Comparison of ENCODE assay signal across 18 mouse cellular contexts in the genomic region with DNA sequence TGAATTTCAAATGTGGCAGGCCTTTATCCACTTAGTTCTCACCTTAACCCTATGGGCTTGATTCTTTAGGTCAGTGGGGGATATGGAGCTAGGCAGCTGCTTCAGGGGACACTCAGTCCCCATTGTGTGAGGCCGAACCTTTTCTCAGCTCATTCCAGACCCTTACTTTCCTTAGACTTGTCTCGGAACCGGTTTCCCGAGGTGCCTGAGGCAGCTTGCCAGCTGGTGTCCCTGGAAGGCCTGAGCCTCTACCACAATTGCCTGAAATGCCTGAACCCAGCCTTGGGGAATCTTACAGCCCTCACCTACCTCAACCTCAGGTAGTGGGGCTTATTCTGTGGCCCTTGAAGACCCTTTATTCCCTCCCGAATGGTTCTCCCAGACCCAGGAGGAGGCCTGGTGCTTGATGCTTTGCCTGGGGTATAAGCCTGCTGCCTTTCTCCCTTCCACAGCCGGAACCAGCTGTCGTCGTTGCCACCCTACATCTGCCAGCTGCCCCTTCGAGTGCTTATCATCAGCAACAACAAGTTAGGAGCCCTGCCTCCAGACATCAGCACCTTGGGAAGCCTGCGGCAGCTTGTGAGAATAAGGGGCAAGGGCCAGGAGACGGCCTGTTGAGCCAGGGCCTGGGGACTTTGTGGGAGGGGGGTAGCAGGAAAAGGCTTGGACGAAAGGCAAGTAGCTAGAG. TPM values are rescaled to one million over a fixed set of nuclear protein-coding genes. Genes with fewer than 3 reads are reported as not detected.
DNase-seq lines count a peak whose midpoint lies in the region; ATAC-seq and TF ChIP-seq lines count a peak whose summit lies in the region.
"Had no signal": no experiment of that assay in that cellular context is flagged by ENCODE, and none has a peak within 500 bp of the region (broad histone marks: within the 10 kb centered on the region; RNA-seq: fewer than 3 reads in every experiment).

No protein-coding gene starts in this region.

- no peak for TF ChIP-seq CTCF in intestine, postnatal 0 days (IDR thresholded peaks at IDR 0.05; ENCODE audit: low read depth)

- no peak overlapping the region for H3K4me2 ChIP-seq in hindbrain, embryonic 12.5 days (replicated peaks)
- no peak overlapping the region for H3K4me2 ChIP-seq in hindbrain, embryonic 11.5 days (replicated peaks; ENCODE audit: low read depth, low read length)
- no peak overlapping the region for H3K4me2 ChIP-seq in midbrain, embryonic 13.5 days (replicated peaks)
- H3K4me2 ChIP-seq in midbrain, embryonic 11.5 days: no peak overlapping the region
- H3K4me2 ChIP-seq in intestine, postnatal 0 days (replicated peaks; ENCODE audit: low read depth): no peak overlapping the region
- H3K4me2 ChIP-seq in liver, embryonic 11.5 days: no peak overlapping the region

- H3K27me3 ChIP-seq in hindbrain, embryonic 12.5 days: no peaks in the 10 kb centered on the region
- H3K27me3 ChIP-seq in hindbrain, embryonic 11.5 days (ENCODE audit: control insufficient read depth, insufficient read depth, low read length): no peaks in the 10 kb centered on the region
- H3K27me3 ChIP-seq in midbrain, embryonic 13.5 days: no peaks in the 10 kb centered on the region
- H3K27me3 ChIP-seq in midbrain, embryonic 11.5 days (ENCODE audit: control insufficient read depth, insufficient read depth, low read length): no peaks in the 10 kb centered on the region
- no peaks in the 10 kb centered on the region for H3K27me3 ChIP-seq in intestine, postnatal 0 days (replicated peaks; ENCODE audit: control insufficient read depth, insufficient read depth, low read length)
- H3K27me3 ChIP-seq in liver, embryonic 11.5 days (replicated peaks; ENCODE audit: control insufficient read depth, insufficient read depth, low read length): no peaks in the 10 kb centered on the region

- DNase-seq in hindbrain, embryonic 11.5 days (ENCODE audit: low spot score): no peak
- no peak for DNase-seq in midbrain, embryonic 11.5 days (ENCODE audit: low spot score, missing footprints)
- peak; percentile 83 for DNase-seq in lung, postnatal 36 days
- no peak for DNase-seq in left cerebral cortex, postnatal 25 days (ENCODE audit: low spot score in 2 of 2)
- DNase-seq in liver, embryonic 11.5 days (ENCODE audit: low spot score): no peak
- DNase-seq: cerebellum, adult 11 months; layer of hippocampus, adult 9-11 months; left cerebral cortex, postnatal 4 days had no signal

- H3K4me3 ChIP-seq in hindbrain, embryonic 12.5 days: no peak overlapping the region
- no peak overlapping the region for H3K4me3 ChIP-seq in hindbrain, embryonic 11.5 days (ENCODE audit: low read depth, low read length)
- H3K4me3 ChIP-seq in midbrain, embryonic 13.5 days (replicated peaks): no peak overlapping the region
- H3K4me3 ChIP-seq in midbrain, embryonic 11.5 days (ENCODE audit: low read depth, low read length): no peak overlapping the region
- no peak overlapping the region for H3K4me3 ChIP-seq in intestine, postnatal 0 days (ENCODE audit: low read depth, low read length)
- H3K4me3 ChIP-seq in liver, embryonic 11.5 days (ENCODE audit: low read depth, low read length): no peak overlapping the region
- H3K4me3 ChIP-seq: erythroblast, embryonic 14.5 days; myocyte had no signal

- H3K9ac ChIP-seq in hindbrain, embryonic 12.5 days: 0 out of 2 replicates have a peak overlapping the region, but pooled peaks have one; percentile 18
- H3K9ac ChIP-seq in hindbrain, embryonic 11.5 days (ENCODE audit: low read depth, low read length): no peak overlapping the region
- peak overlapping the region; percentile 28; the same call in 1 of the 2 replicates for H3K9ac ChIP-seq in midbrain, embryonic 13.5 days (replicated peaks)
- H3K9ac ChIP-seq in midbrain, embryonic 11.5 days (ENCODE audit: low read length): no peak overlapping the region
- no peak overlapping the region for H3K9ac ChIP-seq in intestine, postnatal 0 days (ENCODE audit: low read depth, low read length)
- H3K9ac ChIP-seq in liver, embryonic 11.5 days (ENCODE audit: low read depth, low read length): no peak overlapping the region

- WGBS in hindbrain, embryonic 12.5 days: 79% methylated on average over 12 of the region's 12 CpGs
- WGBS in hindbrain, embryonic 11.5 days: 83% methylated on average over 12 of the region's 12 CpGs
- WGBS in midbrain, embryonic 13.5 days: 81% methylated on average over 12 of the region's 12 CpGs
- WGBS in midbrain, embryonic 11.5 days: 83% methylated on average over 12 of the region's 12 CpGs
- WGBS in intestine, postnatal 0 days: 68% methylated on average over 12 of the region's 12 CpGs
- 86% methylated on average over 12 of the region's 12 CpGs for WGBS in liver, embryonic 11.5 days

- H3K27ac ChIP-seq in hindbrain, embryonic 12.5 days: no peak overlapping the region
- no peak overlapping the region for H3K27ac ChIP-seq in hindbrain, embryonic 11.5 days (ENCODE audit: low read depth, low read length)
- no peak overlapping the region for H3K27ac ChIP-seq in midbrain, embryonic 13.5 days
- H3K27ac ChIP-seq in midbrain, embryonic 11.5 days (ENCODE audit: low read depth, low read length): no peak overlapping the region
- H3K27ac ChIP-seq in intestine, postnatal 0 days (ENCODE audit: low read depth, low read length): peak overlapping the region; percentile 73
- no peak overlapping the region for H3K27ac ChIP-seq in liver, embryonic 11.5 days (ENCODE audit: low read depth, low read length)
- H3K27ac ChIP-seq: macrophage had no signal

- H3K9me3 ChIP-seq in hindbrain, embryonic 12.5 days (replicated peaks): no peaks in the 10 kb centered on the region
- H3K9me3 ChIP-seq in hindbrain, embryonic 11.5 days (ENCODE audit: control insufficient read depth, low read length): no peaks in the 10 kb centered on the region
- no peaks in the 10 kb centered on the region for H3K9me3 ChIP-seq in midbrain, embryonic 13.5 days
- H3K9me3 ChIP-seq in midbrain, embryonic 11.5 days (ENCODE audit: control insufficient read depth, low read length): no peaks in the 10 kb centered on the region
- H3K9me3 ChIP-seq in intestine, postnatal 0 days (ENCODE audit: control insufficient read depth): no peaks in the 10 kb centered on the region
- H3K9me3 ChIP-seq in liver, embryonic 11.5 days (ENCODE audit: control insufficient read depth, low read length): no peaks in the 10 kb centered on the region

- ATAC-seq in hindbrain, embryonic 12.5 days (ENCODE audit: low FRiP score): no peak
- no peak for ATAC-seq in hindbrain, embryonic 11.5 days (ENCODE audit: low FRiP score)
- ATAC-seq in midbrain, embryonic 13.5 days: no peak
- no peak for ATAC-seq in midbrain, embryonic 11.5 days (ENCODE audit: low FRiP score)
- ATAC-seq in intestine, postnatal 0 days: no peak
- no peak for ATAC-seq in liver, embryonic 11.5 days (replicated peaks; ENCODE audit: low FRiP score)

- intact Hi-C loops in left cerebral cortex, postnatal 25 days (cut with DNase I): no loop called here

- peaks cover 46% of the 10 kb centered on the region for H3K36me3 ChIP-seq in hindbrain, embryonic 12.5 days
- peaks cover 5% of the 10 kb centered on the region for H3K36me3 ChIP-seq in hindbrain, embryonic 11.5 days (ENCODE audit: control insufficient read depth, insufficient read depth, low read length)
- peaks cover 50% of the 10 kb centered on the region for H3K36me3 ChIP-seq in midbrain, embryonic 13.5 days
- peaks cover 6% of the 10 kb centered on the region for H3K36me3 ChIP-seq in midbrain, embryonic 11.5 days (ENCODE audit: control insufficient read depth, insufficient read depth, low read length)
- H3K36me3 ChIP-seq in intestine, postnatal 0 days (ENCODE audit: control insufficient read depth, insufficient read depth): peaks cover 43% of the 10 kb centered on the region
- peaks cover 24% of the 10 kb centered on the region for H3K36me3 ChIP-seq in liver, embryonic 11.5 days (ENCODE audit: control insufficient read depth, insufficient read depth, low read length)

- peaks cover 38% of the 10 kb centered on the region for H3K4me1 ChIP-seq in hindbrain, embryonic 12.5 days
- peaks cover 14% of the 10 kb centered on the region for H3K4me1 ChIP-seq in hindbrain, embryonic 11.5 days (replicated peaks; ENCODE audit: control insufficient read depth, insufficient read depth, low read length)
- H3K4me1 ChIP-seq in midbrain, embryonic 13.5 days (replicated peaks): peaks cover 46% of the 10 kb centered on the region
- peaks cover 20% of the 10 kb centered on the region for H3K4me1 ChIP-seq in midbrain, embryonic 11.5 days (ENCODE audit: control insufficient read depth, insufficient read depth, low read length)
- peaks cover 15% of the 10 kb centered on the region for H3K4me1 ChIP-seq in intestine, postnatal 0 days (replicated peaks; ENCODE audit: control insufficient read depth, insufficient read depth, low read length)
- peaks cover 24% of the 10 kb centered on the region for H3K4me1 ChIP-seq in liver, embryonic 11.5 days (replicated peaks; ENCODE audit: control insufficient read depth, insufficient read depth, low read length)

RNA-seq across cellular contexts. Expression of a gene that starts 4.6 kb away (rescaled TPM):
- polyA plus RNA-seq in hindbrain, embryonic 12.5 days (2016; fragmentation: Nextera tagmentation; extraction: Ambion mirVana): 8.3 and 10.8 TPM in 2 replicates
- 5.0 and 6.3 TPM in 2 replicates for polyA plus RNA-seq in hindbrain, embryonic 11.5 days (2014; fragmentation: Nextera tagmentation; extraction: Ambion mirVana)
- polyA plus RNA-seq in midbrain, embryonic 13.5 days (2015; fragmentation: Nextera tagmentation; extraction: Ambion mirVana): 9.2 and 9.9 TPM in 2 replicates
- 4.5 and 5.8 TPM in 2 replicates for polyA plus RNA-seq in midbrain, embryonic 11.5 days (2014; fragmentation: Nextera tagmentation; extraction: Ambion mirVana)
- 1.3 and 1.8 TPM in 2 replicates for polyA plus RNA-seq in intestine, postnatal 0 days (2015; fragmentation: Nextera tagmentation; extraction: Ambion mirVana)
- 10 to 100 TPM in 1 of 2 experiments, 1 to 10 TPM in 1; 9.2 to 11.8 TPM for total RNA-seq in left cerebral cortex, postnatal 25 days (2021)
- polyA plus RNA-seq in liver, embryonic 11.5 days (2014; fragmentation: Nextera tagmentation; extraction: Ambion mirVana): 11.6 and 13.2 TPM in 2 replicates

RNA-seq across cellular contexts. Expression of a gene that starts 4.6 kb away (rescaled TPM):
- polyA plus RNA-seq in hindbrain, embryonic 12.5 days (2016; fragmentation: Nextera tagmentation; extraction: Ambion mirVana): 32.4 and 34.3 TPM in 2 replicates
- 25.9 and 28.5 TPM in 2 replicates for polyA plus RNA-seq in hindbrain, embryonic 11.5 days (2014; fragmentation: Nextera tagmentation; extraction: Ambion mirVana)
- 18.7 and 21.4 TPM in 2 replicates for polyA plus RNA-seq in midbrain, embryonic 13.5 days (2015; fragmentation: Nextera tagmentation; extraction: Ambion mirVana)
- 27.3 and 28.3 TPM in 2 replicates for polyA plus RNA-seq in midbrain, embryonic 11.5 days (2014; fragmentation: Nextera tagmentation; extraction: Ambion mirVana)
- polyA plus RNA-seq in intestine, postnatal 0 days (2015; fragmentation: Nextera tagmentation; extraction: Ambion mirVana): 31.5 and 31.6 TPM in 2 replicates
- total RNA-seq in left cerebral cortex, postnatal 25 days (2021): 10 to 100 TPM; 12.2 to 13.5 TPM
- 46.6 and 54.5 TPM in 2 replicates for polyA plus RNA-seq in liver, embryonic 11.5 days (2014; fragmentation: Nextera tagmentation; extraction: Ambion mirVana)

RNA-seq across cellular contexts. Expression of a gene that starts 4.7 kb away (rescaled TPM):
- 0.23 and 0.25 TPM in 2 replicates for polyA plus RNA-seq in hindbrain, embryonic 12.5 days (2016; fragmentation: Nextera tagmentation; extraction: Ambion mirVana)
- 0.15 and 0.27 TPM in 2 replicates for polyA plus RNA-seq in hindbrain, embryonic 11.5 days (2014; fragmentation: Nextera tagmentation; extraction: Ambion mirVana)
- 0.23 and 0.32 TPM in 2 replicates for polyA plus RNA-seq in midbrain, embryonic 13.5 days (2015; fragmentation: Nextera tagmentation; extraction: Ambion mirVana)
- 0.10 and 0.16 TPM in 2 replicates for polyA plus RNA-seq in midbrain, embryonic 11.5 days (2014; fragmentation: Nextera tagmentation; extraction: Ambion mirVana)
- polyA plus RNA-seq in intestine, postnatal 0 days (2015; fragmentation: Nextera tagmentation; extraction: Ambion mirVana): 0.16 and 0.25 TPM in 2 replicates
- total RNA-seq in left cerebral cortex, postnatal 25 days (2021): under 1 TPM; 0.18 to 0.21 TPM
- polyA plus RNA-seq in liver, embryonic 11.5 days (2014; fragmentation: Nextera tagmentation; extraction: Ambion mirVana): 0.18 TPM in 1 of 2 replicates, not detected in the other
- total RNA-seq: common myeloid progenitor, adult 5-6 weeks; granulocyte monocyte progenitor cell, adult 5-6 weeks had no signal
- polyA plus RNA-seq: erythroblast, embryonic 14.5 days; macrophage had no signal

RNA-seq across cellular contexts. Expression of a gene that starts 7.6 kb away (rescaled TPM):
- 7.6 and 8.0 TPM in 2 replicates for polyA plus RNA-seq in hindbrain, embryonic 12.5 days (2016; fragmentation: Nextera tagmentation; extraction: Ambion mirVana)
- 7.1 TPM in 2 replicates for polyA plus RNA-seq in hindbrain, embryonic 11.5 days (2014; fragmentation: Nextera tagmentation; extraction: Ambion mirVana)
- polyA plus RNA-seq in midbrain, embryonic 13.5 days (2015; fragmentation: Nextera tagmentation; extraction: Ambion mirVana): 2.7 and 10.9 TPM in 2 replicates
- 4.5 and 6.8 TPM in 2 replicates for polyA plus RNA-seq in midbrain, embryonic 11.5 days (2014; fragmentation: Nextera tagmentation; extraction: Ambion mirVana)
- 2.3 and 4.8 TPM in 2 replicates for polyA plus RNA-seq in intestine, postnatal 0 days (2015; fragmentation: Nextera tagmentation; extraction: Ambion mirVana)
- total RNA-seq in left cerebral cortex, postnatal 25 days (2021): 1 to 10 TPM; 2.3 to 4.7 TPM
- 7.1 and 11.9 TPM in 2 replicates for polyA plus RNA-seq in liver, embryonic 11.5 days (2014; fragmentation: Nextera tagmentation; extraction: Ambion mirVana)

RNA-seq across cellular contexts. Expression of a gene that starts 12.0 kb away (rescaled TPM):
- polyA plus RNA-seq in hindbrain, embryonic 12.5 days (2016; fragmentation: Nextera tagmentation; extraction: Ambion mirVana): 0.10 and 0.22 TPM in 2 replicates
- polyA plus RNA-seq in hindbrain, embryonic 11.5 days (2014; fragmentation: Nextera tagmentation; extraction: Ambion mirVana): 0.22 and 0.38 TPM in 2 replicates
- polyA plus RNA-seq in midbrain, embryonic 13.5 days (2015; fragmentation: Nextera tagmentation; extraction: Ambion mirVana): not detected in 2 replicates
- polyA plus RNA-seq in midbrain, embryonic 11.5 days (2014; fragmentation: Nextera tagmentation; extraction: Ambion mirVana): 0.19 and 0.34 TPM in 2 replicates
- polyA plus RNA-seq in intestine, postnatal 0 days (2015; fragmentation: Nextera tagmentation; extraction: Ambion mirVana): 0.09 and 0.18 TPM in 2 replicates
- under 1 TPM in 1 of 2 experiments, not detected in 1; 0.32 TPM for total RNA-seq in left cerebral cortex, postnatal 25 days (2021)
- 0.12 and 0.49 TPM in 2 replicates for polyA plus RNA-seq in liver, embryonic 11.5 days (2014; fragmentation: Nextera tagmentation; extraction: Ambion mirVana)
- total RNA-seq: common myeloid progenitor, adult 5-6 weeks; granulocyte monocyte progenitor cell, adult 5-6 weeks; MEL had no signal
- polyA plus RNA-seq: erythroblast, embryonic 14.5 days; intestine, embryonic 14.5 days had no signal

Comparison
In these comparisons a context has a peak if more than half of its experiments do, and no peak if none do; other contexts are left out.
1. H3K9ac ChIP-seq: peak in hindbrain, embryonic 12.5 days (single experiment) and midbrain, embryonic 13.5 days (single experiment); none in hindbrain, embryonic 11.5 days (single experiment), midbrain, embryonic 11.5 days (single experiment), intestine, postnatal 0 days (single experiment) and liver, embryonic 11.5 days (single experiment).